Mouse (Mus musculus) adrenal gland, adult 2 months (tissue): ENCODE results near the gene Myg1. TPM values are rescaled to one million over a fixed set of nuclear protein-coding genes. Genes with fewer than 3 reads are reported as not detected.

Source experiments
- DNase-seq: peaks from one replicate; pipeline ENCODE4 v3.0.0; 2021
- polyA plus RNA-seq: library from polyadenylated mRNA; depleted of rRNA; stranded (reverse); fragments of >200 nt; gene quantifications from 2 replicates; pipeline ENCODE4 v1.2.3, GENCODE M21; 2012
- total RNA-seq, 2 experiments: library from RNA; stranded (reverse); gene quantifications; 2 replicates each; pipeline ENCODE4 v1.2.3; 2021

Myg1 gene
- total and polyA plus RNA-seq, 3 experiments: 54.1 to 73.3 (median 60.3) TPM

GRCm38 (mm10) chr15:102346444-102346843 is 14.9 kb downstream of the Myg1 start:
- no peak for DNase-seq

- peak; percentile 96 for DNase-seq
These were observed 18.8 kb downstream of the Myg1 start, which contains the start of gene Aaas for GRCm38 (mm10) chr15:102350138-102350941. Aaas (minus strand) TSS chr15:102350771.

DNA sequence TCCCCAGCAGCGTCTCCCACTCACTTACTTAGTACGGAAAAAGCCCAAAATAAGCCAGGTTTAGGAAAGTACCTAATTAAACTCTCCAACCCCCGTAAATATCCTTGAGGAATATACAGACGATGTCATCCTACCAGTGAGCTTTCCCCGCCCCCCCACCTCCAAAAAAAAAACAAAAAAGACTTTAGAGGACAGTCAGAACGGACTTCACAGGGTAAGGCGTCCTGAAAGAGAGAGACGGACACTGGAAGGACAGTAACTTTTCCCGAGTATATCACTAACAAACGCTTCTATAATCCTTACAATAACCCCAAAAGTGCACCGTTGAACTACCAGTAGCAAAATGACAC is 19.4 kb downstream of the Myg1 start:
- no peak for DNase-seq

GRCm38 (mm10) chr15:102352177-102352576 is 20.7 kb downstream of the Myg1 start:
- DNase-seq: no peak

DNA sequence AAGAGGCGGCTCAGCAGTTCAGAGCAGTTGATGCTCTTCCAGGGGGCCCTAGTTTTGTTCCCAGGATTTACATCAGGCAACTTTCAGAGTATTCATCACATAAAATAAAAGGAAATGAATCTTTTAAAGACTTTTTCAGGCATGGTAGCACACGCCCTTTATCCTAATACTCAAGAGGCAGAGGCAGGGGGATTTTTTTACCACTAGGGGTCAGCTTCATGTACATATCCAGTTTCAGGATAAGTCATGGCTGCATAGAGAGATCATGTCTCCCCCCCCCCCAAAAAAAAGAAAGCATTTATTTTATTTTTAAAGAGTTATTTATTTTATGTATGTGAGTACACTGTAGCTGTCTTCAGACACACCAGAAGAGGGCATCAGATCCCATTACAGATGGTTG is 22.5 kb downstream of the Myg1 start:
- DNase-seq: no peak

GRCm38 (mm10) chr15:102355134-102355870 is 23.8 kb downstream of the Myg1 start:
- DNase-seq: peak; percentile 60

GRCm38 (mm10) chr15:102355871-102356441 is 24.4 kb downstream of the Myg1 start:
- DNase-seq: no peak

- DNase-seq: no peak
These were observed 25.2 kb downstream of the Myg1 start for GRCm38 (mm10) chr15:102356501-102357325.

- no peak for DNase-seq
These were observed 26.6 kb downstream of the Myg1 start for GRCm38 (mm10) chr15:102358126-102358525.

DNA sequence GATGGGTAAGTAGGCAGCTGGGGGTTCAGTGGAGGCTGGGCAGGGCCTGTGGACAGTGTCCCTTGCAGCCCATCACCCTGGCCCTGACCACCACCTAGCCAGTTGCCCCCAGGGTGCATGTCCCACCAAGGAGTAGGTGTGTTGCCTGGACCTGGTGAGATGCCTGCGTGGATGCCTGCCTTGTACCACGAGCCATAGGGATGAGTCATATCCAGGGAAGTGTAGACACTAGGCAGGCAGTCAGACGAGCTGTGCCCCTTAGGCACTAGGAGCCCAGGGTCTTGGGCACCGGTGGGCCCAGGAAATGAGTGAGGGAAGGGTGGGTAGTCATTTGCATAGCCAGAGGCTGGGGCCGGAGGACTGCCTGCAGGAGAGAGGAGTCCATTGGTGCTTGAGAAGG is 27.3 kb downstream of the Myg1 start:
- no peak for DNase-seq

DNA sequence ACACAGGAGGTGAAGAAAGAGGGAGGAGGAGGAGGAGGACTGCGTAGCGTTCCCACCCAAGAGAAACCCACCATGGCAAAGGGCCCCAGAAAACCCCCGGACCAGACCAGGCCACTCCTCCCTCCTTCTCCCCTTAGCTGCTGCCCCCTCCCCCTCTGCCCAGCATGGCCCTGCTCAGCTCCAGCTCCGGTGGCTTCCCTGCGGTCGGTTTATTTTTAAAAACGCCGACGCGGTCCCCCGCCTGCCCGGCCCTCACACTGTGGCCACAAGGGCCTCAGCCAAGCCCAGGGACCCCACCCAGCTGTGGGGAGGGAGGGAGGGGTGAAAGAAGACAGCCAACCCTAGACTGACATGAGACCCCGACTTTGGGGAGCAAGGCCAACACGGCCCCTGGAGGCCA is 31.1 kb downstream of the Myg1 start:
- DNase-seq: no peak

DNA sequence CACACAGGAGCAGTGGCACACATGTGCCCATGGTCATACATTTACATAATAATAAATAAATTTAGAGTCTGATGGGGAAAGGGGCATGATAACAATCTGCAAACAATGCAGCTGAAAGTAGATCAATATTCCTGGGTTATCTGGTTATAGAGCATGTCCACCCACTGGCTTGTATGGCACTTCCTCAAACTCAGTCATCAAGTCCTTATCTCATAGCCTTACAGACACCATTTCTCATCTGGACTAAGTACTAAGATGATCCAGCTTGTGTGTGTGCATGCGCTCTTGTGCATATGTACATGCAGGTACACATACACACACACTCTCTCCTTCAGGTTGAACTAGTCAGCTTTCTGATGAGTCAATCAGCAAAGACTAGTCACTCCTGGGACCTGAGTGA is 33.2 kb downstream of the Myg1 start:
- DNase-seq: no peak

GRCm38 (mm10) chr15:102366238-102366637 is 34.7 kb downstream of the Myg1 start:
- no peak for DNase-seq

DNA sequence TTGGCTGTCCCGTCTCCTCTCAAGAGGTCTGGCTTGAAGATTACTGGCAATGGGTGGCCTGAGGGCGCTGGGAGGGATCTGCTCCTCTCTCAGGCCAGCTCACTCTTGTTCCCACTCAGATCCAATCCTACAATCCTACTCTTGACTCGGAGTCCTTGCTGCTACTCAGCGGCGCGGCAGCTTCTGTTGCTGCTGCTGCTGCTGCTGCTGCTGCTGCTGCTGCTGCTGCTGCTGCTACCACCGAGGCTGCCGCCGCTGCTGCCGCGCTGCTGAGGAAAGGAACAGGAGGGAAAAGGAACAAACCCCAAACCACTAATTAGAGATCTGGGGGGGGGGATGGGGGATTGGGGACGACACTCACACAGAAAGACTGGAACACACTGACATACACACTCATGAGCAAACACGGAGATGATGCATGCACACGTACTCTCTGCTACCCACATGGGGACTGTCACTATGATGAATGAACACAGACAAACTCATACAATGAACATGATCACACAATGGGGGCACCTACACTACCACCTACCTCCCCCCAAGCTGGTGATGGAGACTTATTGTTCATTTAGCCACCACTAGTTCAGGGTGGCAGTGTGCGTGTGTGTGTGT is 35.3 kb downstream of the Myg1 start, which contains the start of gene Sp7:
Gene Sp7, minus strand, starts transcription at position 450 of the 612 bp plus-strand sequence.
- DNase-seq: no peak

- no peak for DNase-seq
These were observed 38.5 kb downstream of the Myg1 start for GRCm38 (mm10) chr15:102369972-102370371.

GRCm38 (mm10) chr15:102370727-102371126 is 39.2 kb downstream of the Myg1 start:
- DNase-seq: no peak

DNA sequence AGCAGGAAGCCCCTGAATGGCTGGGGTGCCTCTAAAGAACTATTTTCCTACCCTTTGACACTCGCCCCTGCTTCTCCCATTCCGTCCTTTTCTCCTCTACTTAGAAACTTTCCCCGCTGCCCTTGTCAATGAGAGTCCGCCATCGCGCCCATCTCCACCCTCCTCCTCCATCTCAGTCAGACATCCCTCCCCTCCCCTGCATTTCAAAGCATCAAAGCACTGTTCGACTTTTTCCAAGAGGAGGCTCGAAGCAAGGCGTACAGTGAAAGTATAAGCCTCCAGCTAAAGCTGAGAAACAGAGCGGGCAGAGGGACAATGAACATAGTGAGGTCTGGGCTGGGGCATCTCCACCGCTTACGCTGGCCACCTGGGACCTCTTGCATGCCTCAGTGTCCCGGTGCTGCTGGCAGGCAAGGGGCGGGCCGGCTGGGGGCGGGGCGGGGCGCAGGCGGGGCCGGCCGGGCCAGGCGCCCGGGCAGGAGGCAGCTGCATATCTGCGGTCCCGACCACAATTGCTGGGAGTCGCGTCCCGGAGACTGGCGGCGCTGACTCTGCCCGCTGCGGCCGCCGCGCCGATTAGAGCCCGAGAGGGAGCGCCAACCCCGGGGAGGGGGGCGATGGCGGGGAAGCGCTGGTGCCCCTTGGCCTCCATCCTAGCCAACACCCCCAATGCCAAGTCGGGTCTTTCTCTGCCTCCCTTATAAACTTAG is 45.1 kb downstream of the Myg1 start:
- peak; percentile 80 for DNase-seq

DNA sequence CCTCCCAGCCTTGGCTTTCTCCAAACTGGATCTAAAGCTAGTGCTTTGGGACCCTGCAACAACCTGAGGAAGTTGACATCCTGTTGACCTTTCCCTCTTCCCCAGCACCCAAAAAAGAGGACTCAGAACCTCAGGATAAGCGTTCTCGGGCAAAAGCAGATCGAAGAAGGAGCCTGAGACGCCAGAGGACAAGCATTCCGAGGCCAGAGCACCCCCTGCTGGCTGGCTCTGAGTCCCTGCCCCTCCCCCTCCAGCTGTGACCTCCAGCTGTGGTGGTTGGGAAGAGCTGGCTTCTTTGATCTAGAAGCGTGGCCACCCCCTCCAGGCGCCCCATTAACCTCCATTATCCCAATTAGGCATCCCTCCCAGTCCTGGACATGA is 45.6 kb downstream of the Myg1 start:
- peak; percentile 89 for DNase-seq

- DNase-seq: peak; percentile 71
These were observed 46.3 kb downstream of the Myg1 start for GRCm38 (mm10) chr15:102377810-102378262.

- DNase-seq: peak; percentile 82
These were observed 50.1 kb downstream of the Myg1 start for GRCm38 (mm10) chr15:102381575-102381974.

DNA sequence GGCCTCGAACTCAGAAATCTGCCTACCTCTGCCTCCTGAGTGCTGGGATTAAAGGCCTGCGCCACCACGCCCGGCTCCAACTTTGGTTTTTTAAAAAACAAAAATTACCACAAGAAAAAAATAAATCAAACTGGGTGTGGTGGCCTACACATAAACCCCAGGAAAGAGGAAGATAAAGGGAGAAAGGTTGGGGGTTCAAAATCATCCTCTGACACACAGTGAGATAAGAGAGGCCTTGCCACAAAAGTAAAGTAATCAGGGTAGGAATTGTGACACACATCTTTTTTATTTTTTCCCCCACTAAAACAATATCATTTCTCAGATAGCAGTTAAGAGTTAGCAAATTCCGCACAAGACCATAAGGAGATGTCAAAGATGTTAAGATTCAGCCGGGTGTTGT is 52.2 kb downstream of the Myg1 start:
- DNase-seq: no peak
